Mouse (Mus musculus): ENCODE data around the gene Filip1. TPM values are rescaled to one million over a fixed set of nuclear protein-coding genes. Genes with fewer than 3 reads are reported as not detected.

Filip1 gene
- polyA plus RNA-seq, 1 experiment from 2014 or later, result 10.1 TPM

GRCm38 (mm10) chr9:79977549-79977971 lies 35.1 kb downstream of the Filip1 start:
- Histone ChIP-seq H3K27ac (ENCODE audit: low read length) (peak overlapping the region; percentile 87), H3K27me3 (replicated peaks; ENCODE audit: insufficient read depth, low read length) (no peaks in the 10 kb centered on the region), H3K4me1 (ENCODE audit: insufficient read depth, low read depth, low read length) (peaks cover 11% of the 10 kb centered on the region; the same call in 1 of the 2 replicates), H3K9me3 (ENCODE audit: low read length) (no peaks in the 10 kb centered on the region), H3K4me3 (ENCODE audit: low read depth, low read length) (peak overlapping the region; percentile 44), H3K36me3 (ENCODE audit: insufficient read depth, low read length) (no peaks in the 10 kb centered on the region), H3K9ac (replicated peaks; ENCODE audit: low read depth) (peak overlapping the region; percentile 58), H3K4me2 (replicated peaks; ENCODE audit: low read depth, low read length) (peak overlapping the region; percentile 70)
- TF ChIP-seq EP300 (IDR thresholded peaks at IDR 0.05) (no peak; the same call in 1 of the 2 replicates), CTCF (IDR thresholded peaks at IDR 0.05) (no peak)
- 1% methylated on average over 13 of the region's 13 CpGs for WGBS
- ATAC-seq (peak; percentile 82), DNase-seq (ENCODE audit: low spot score) (peak; percentile 84)

DNA sequence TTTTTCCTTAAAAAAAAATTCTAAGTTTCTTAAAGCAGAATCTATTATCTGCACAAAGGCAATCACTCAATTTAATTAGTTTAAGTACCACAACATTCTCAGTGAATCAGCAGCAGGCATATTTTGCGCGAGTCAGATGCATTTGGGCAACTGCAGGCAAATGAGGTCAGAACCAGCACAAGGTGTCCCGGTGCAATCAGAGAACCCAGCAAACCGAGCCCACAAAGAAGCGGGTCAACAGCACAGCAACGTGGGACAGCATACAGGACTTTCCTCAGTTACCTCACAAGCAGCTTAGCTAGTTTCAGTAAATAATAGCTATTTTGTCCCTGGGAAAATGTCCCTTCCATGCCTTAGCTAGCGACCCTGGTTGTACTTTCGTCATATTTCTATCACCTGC lies 35.9 kb downstream of the Filip1 start:
- WGBS, result 28% methylated on average over 8 of the region's 8 CpGs
- ATAC-seq (no peak), DNase-seq (ENCODE audit: low spot score) (peak; percentile 42)
- Histone ChIP-seq H3K27me3 (replicated peaks; ENCODE audit: insufficient read depth, low read length) (no peaks in the 10 kb centered on the region), H3K4me2 (replicated peaks; ENCODE audit: low read depth, low read length) (peak overlapping the region; percentile 70), H3K4me1 (ENCODE audit: insufficient read depth, low read depth, low read length) (peaks cover 11% of the 10 kb centered on the region; the same call in 1 of the 2 replicates), H3K4me3 (ENCODE audit: low read depth, low read length) (peak overlapping the region; percentile 44), H3K9me3 (ENCODE audit: low read length) (no peaks in the 10 kb centered on the region), H3K36me3 (ENCODE audit: insufficient read depth, low read length) (no peaks in the 10 kb centered on the region), H3K27ac (ENCODE audit: low read length) (peak overlapping the region; percentile 87), H3K9ac (replicated peaks; ENCODE audit: low read depth) (peak overlapping the region; percentile 58)
- TF ChIP-seq EP300 (IDR thresholded peaks at IDR 0.05) (no peak), CTCF (IDR thresholded peaks at IDR 0.05) (no peak)

DNA sequence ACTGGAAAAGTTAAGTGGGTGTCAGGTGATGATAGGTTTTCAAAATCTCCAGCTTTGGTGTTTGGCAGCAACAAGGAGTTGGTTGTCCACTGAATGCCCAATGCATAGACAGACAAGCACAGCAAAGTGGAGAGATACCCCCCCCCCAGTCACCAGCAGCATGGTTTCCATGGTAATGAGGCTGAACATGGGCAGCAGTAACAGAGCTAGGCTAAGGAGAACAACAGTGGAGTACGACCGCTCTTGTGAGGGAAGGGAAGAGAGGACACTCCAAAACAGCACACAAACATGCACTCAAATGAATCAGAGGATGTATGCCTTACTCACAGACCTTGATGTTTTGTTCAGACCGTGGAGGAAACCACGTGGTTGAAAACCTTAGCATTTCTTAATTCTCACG lies 37.5 kb downstream of the Filip1 start:
- Histone ChIP-seq H3K4me2 (replicated peaks; ENCODE audit: low read depth, low read length) (peak overlapping the region; percentile 6; the same call in 1 of the 2 replicates), H3K27me3 (replicated peaks; ENCODE audit: insufficient read depth, low read length) (no peaks in the 10 kb centered on the region), H3K9me3 (ENCODE audit: low read length) (no peaks in the 10 kb centered on the region), H3K9ac (replicated peaks; ENCODE audit: low read depth) (no peak overlapping the region), H3K27ac (ENCODE audit: low read length) (no peak overlapping the region), H3K36me3 (ENCODE audit: insufficient read depth, low read length) (no peaks in the 10 kb centered on the region), H3K4me1 (ENCODE audit: insufficient read depth, low read depth, low read length) (peaks cover 14% of the 10 kb centered on the region; the same call in 1 of the 2 replicates), H3K4me3 (ENCODE audit: low read depth, low read length) (no peak overlapping the region)
- 37% methylated on average over 5 of the region's 5 CpGs for WGBS
- TF ChIP-seq CTCF (IDR thresholded peaks at IDR 0.05) (no peak), EP300 (IDR thresholded peaks at IDR 0.05) (no peak)
- ATAC-seq, result no peak
- no peak for DNase-seq (ENCODE audit: low spot score)

DNA sequence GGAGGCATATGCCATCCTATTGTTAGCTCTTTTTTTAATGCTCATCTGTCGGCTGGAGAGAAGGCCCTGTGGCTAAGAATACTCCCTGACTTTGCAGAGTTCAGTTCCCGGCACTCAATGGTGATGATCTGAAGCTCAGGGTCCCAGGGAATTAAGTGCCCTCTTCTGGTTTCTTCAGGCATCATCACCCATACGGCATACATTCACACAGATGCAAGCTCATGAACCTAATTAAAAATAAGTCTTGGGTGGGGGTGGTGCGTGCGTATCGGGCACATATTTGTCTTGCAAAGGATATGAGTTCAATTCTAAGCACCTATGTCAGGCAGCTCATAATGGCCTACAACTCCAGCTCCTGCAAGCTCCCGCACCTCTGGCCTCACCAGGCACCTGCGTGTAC lies 39.1 kb downstream of the Filip1 start:
- WGBS, result 92% methylated on average over 8 of the region's 8 CpGs
- no peak overlapping the region for H3K4me2 ChIP-seq (replicated peaks; ENCODE audit: low read depth, low read length)
- DNase-seq (ENCODE audit: low spot score) (no peak), ATAC-seq (no peak)
- no peaks in the 10 kb centered on the region for H3K36me3 ChIP-seq (ENCODE audit: insufficient read depth, low read length)
- no peaks in the 10 kb centered on the region for H3K9me3 ChIP-seq (ENCODE audit: low read length)
- no peak overlapping the region for H3K9ac ChIP-seq (replicated peaks; ENCODE audit: low read depth)
- no peaks in the 10 kb centered on the region for H3K27me3 ChIP-seq (replicated peaks; ENCODE audit: insufficient read depth, low read length)
- H3K4me3 ChIP-seq (ENCODE audit: low read depth, low read length), result no peak overlapping the region
- H3K4me1 ChIP-seq (ENCODE audit: insufficient read depth, low read depth, low read length), result peaks cover 8% of the 10 kb centered on the region; the same call in 1 of the 2 replicates
- H3K27ac ChIP-seq (ENCODE audit: low read length), result no peak overlapping the region
- TF ChIP-seq EP300 (IDR thresholded peaks at IDR 0.05), result no peak
- TF ChIP-seq CTCF (IDR thresholded peaks at IDR 0.05), result peak; percentile 27; the same call in 1 of the 2 replicates

DNA sequence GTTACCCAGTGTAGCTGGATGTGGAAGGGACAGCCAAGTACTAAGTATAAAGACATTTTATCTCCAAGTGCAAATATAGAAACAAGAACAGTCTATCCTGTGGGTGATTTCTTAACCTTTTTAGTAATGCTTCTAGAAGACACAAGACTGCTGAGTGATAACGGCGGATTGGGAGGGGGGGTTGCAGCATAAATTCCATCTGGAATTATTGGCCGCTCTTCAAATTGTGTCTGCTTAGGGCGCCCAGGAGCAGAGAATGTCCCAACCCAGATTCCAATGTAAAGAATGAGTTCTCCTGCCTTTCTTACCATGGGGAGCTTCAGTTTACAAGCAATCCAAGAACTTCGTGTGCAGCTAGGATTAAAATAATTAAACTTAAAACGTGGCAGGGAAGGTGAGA lies 39.9 kb downstream of the Filip1 start:
- H3K4me3 ChIP-seq (ENCODE audit: low read depth, low read length), result no peak overlapping the region
- WGBS, result 40% methylated on average over 6 of the region's 6 CpGs
- no peaks in the 10 kb centered on the region for H3K36me3 ChIP-seq (ENCODE audit: insufficient read depth, low read length)
- no peak overlapping the region for H3K27ac ChIP-seq (ENCODE audit: low read length)
- H3K9me3 ChIP-seq (ENCODE audit: low read length), result no peaks in the 10 kb centered on the region
- peaks cover 6% of the 10 kb centered on the region; the same call in 1 of the 2 replicates for H3K4me1 ChIP-seq (ENCODE audit: insufficient read depth, low read depth, low read length)
- H3K9ac ChIP-seq (replicated peaks; ENCODE audit: low read depth), result no peak overlapping the region
- no peaks in the 10 kb centered on the region for H3K27me3 ChIP-seq (replicated peaks; ENCODE audit: insufficient read depth, low read length)
- ATAC-seq (0 out of 2 replicates have a peak, but pooled peaks have one; percentile 14), DNase-seq (ENCODE audit: low spot score) (peak; percentile 69)
- TF ChIP-seq EP300 (IDR thresholded peaks at IDR 0.05), result no peak
- TF ChIP-seq CTCF (IDR thresholded peaks at IDR 0.05), result no peak
- H3K4me2 ChIP-seq (replicated peaks; ENCODE audit: low read depth, low read length), result no peak overlapping the region

DNA sequence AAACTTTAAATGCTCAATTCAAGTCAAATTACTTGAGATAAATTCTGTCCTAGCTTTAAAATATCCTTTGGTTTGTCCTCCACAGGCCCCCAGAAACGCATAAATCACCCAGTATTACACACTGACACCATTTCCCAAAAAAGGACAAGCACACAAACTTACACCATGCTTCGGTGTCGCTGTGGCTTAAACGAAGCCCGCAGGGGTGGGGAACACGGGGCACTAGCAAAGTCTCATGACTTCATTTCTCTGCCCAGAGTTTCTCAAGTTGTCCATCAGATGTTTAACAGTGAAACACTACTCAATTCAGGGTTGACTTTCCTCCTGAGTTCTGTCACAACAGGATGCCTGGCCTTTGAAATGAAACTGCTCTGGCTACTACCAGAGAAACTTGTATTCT lies 41.0 kb downstream of the Filip1 start:
- peaks cover 6% of the 10 kb centered on the region; the same call in 1 of the 2 replicates for H3K4me1 ChIP-seq (ENCODE audit: insufficient read depth, low read depth, low read length)

More for the DNA sequence above, 41.0 kb downstream of the Filip1 start:
- Histone ChIP-seq H3K36me3 (ENCODE audit: insufficient read depth, low read length) (no peaks in the 10 kb centered on the region), H3K4me2 (replicated peaks; ENCODE audit: low read depth, low read length) (no peak overlapping the region), H3K9ac (replicated peaks; ENCODE audit: low read depth) (no peak overlapping the region), H3K27me3 (replicated peaks; ENCODE audit: insufficient read depth, low read length) (no peaks in the 10 kb centered on the region), H3K4me3 (ENCODE audit: low read depth, low read length) (no peak overlapping the region), H3K9me3 (ENCODE audit: low read length) (no peaks in the 10 kb centered on the region), H3K27ac (ENCODE audit: low read length) (peak overlapping the region; percentile 51)
- ATAC-seq (peak; percentile 39; the same call in 1 of the 2 replicates), DNase-seq (ENCODE audit: low spot score) (peak; percentile 44)
- WGBS, result 59% methylated on average over 6 of the region's 6 CpGs
- no peak for TF ChIP-seq EP300 (IDR thresholded peaks at IDR 0.05)
- no peak for TF ChIP-seq CTCF (IDR thresholded peaks at IDR 0.05)
